Mouse (Mus musculus): ENCODE results near the gene Gm10974.

- no peak for TF ChIP-seq TCF12 (IDR thresholded peaks at IDR 0.05; ENCODE audit: low read depth, low read length)
- no peak for TF ChIP-seq CHD2 (IDR thresholded peaks at IDR 0.05; ENCODE audit: low read length)
- TF ChIP-seq POLR2A (IDR thresholded peaks at IDR 0.05; ENCODE audit: control insufficient read depth in 1 of 2, insufficient read depth in 1 of 2, low read depth in 1 of 2, low read length in 2 of 2, poor library complexity in 1 of 2) = no peak
- no peak for TF ChIP-seq NELFE (IDR thresholded peaks at IDR 0.05; ENCODE audit: low read depth, low read length)
- TF ChIP-seq GATA1 (IDR thresholded peaks at IDR 0.05; ENCODE audit: low read depth, low read length) = no peak
- TF ChIP-seq MAX (IDR thresholded peaks at IDR 0.05; ENCODE audit: low read length) = no peak
- TF ChIP-seq EP300 (IDR thresholded peaks at IDR 0.05; ENCODE audit: low read depth in 1 of 2, low read length in 2 of 2) = no peak
- TF ChIP-seq NRF1 (IDR thresholded peaks at IDR 0.05; ENCODE audit: insufficient read depth, low read depth, low read length, poor library complexity, severe bottlenecking) = no peak
- no peak for TF ChIP-seq HCFC1 (IDR thresholded peaks at IDR 0.05; ENCODE audit: low read depth, low read length)
- TF ChIP-seq CTCF (IDR thresholded peaks at IDR 0.05 in 2 of 3, conservative IDR thresholded peaks at IDR 0.05 in 1 of 3; ENCODE audit: control insufficient read depth in 1 of 3, insufficient read depth in 1 of 3, low read depth in 2 of 3, low read length in 3 of 3, poor library complexity in 1 of 3, severe bottlenecking in 1 of 3) = no peak
Measured at GRCm38 (mm10) chr7:66364491-66364890, 1.2 kb upstream of the Gm10974 start.

Data from MEL (cell line).